Mouse (Mus musculus): Measurements from ENCODE around the gene Slc38a1. TPM values are rescaled to one million over a fixed set of nuclear protein-coding genes. Genes with fewer than 3 reads are reported as not detected.
A peak's percentile ranks its signal among the peaks of the same experiment; 100 is the strongest.

Gene Slc38a1
- polyA plus RNA-seq, 1 experiment from 2014 or later = 109 TPM

- Histone ChIP-seq H3K4me2 (no peak overlapping the region), H3K27me3 (ENCODE audit: control insufficient read depth, insufficient read depth, low read length) (no peaks in the 10 kb centered on the region), H3K4me1 (ENCODE audit: control insufficient read depth, insufficient read depth, low read length) (no peaks in the 10 kb centered on the region), H3K9me3 (ENCODE audit: control insufficient read depth, low read length) (no peaks in the 10 kb centered on the region), H3K4me3 (ENCODE audit: low read depth, low read length) (no peak overlapping the region), H3K36me3 (ENCODE audit: control insufficient read depth, insufficient read depth, low read length) (peaks cover 30% of the 10 kb centered on the region), H3K27ac (ENCODE audit: low read depth, low read length) (no peak overlapping the region), H3K9ac (ENCODE audit: low read length) (no peak overlapping the region)
- DNase-seq (ENCODE audit: low spot score, missing footprints) (no peak), ATAC-seq (ENCODE audit: low FRiP score) (peak; percentile 55; the same call in 1 of the 2 replicates)
- 84% methylated on average over 9 of the region's 9 CpGs for WGBS
Observed at GRCm38 (mm10) chr15:96686201-96687159, 43.8 kb upstream of the Slc38a1 start.

GRCm38 (mm10) chr15:96685273-96685672 lies 42.6 kb upstream of the Slc38a1 start:
- no peak for DNase-seq (ENCODE audit: low spot score, missing footprints)

GRCm38 (mm10) chr15:96684132-96684830 lies 41.6 kb upstream of the Slc38a1 start:
- 54% methylated on average over 11 of the region's 11 CpGs for WGBS
- Histone ChIP-seq H3K4me3 (ENCODE audit: low read depth, low read length) (no peak overlapping the region), H3K27me3 (ENCODE audit: control insufficient read depth, insufficient read depth, low read length) (no peaks in the 10 kb centered on the region), H3K4me1 (ENCODE audit: control insufficient read depth, insufficient read depth, low read length) (no peaks in the 10 kb centered on the region), H3K36me3 (ENCODE audit: control insufficient read depth, insufficient read depth, low read length) (peaks cover 14% of the 10 kb centered on the region), H3K27ac (ENCODE audit: low read depth, low read length) (no peak overlapping the region), H3K9ac (ENCODE audit: low read length) (no peak overlapping the region), H3K9me3 (ENCODE audit: control insufficient read depth, low read length) (no peaks in the 10 kb centered on the region), H3K4me2 (no peak overlapping the region)
- no peak for DNase-seq (ENCODE audit: low spot score, missing footprints)
- ATAC-seq (ENCODE audit: low FRiP score) = no peak

More at GRCm38 (mm10) chr15:96685273-96685672, 42.6 kb upstream of the Slc38a1 start:
- H3K27ac ChIP-seq (ENCODE audit: low read depth, low read length) = no peak overlapping the region
- H3K36me3 ChIP-seq (ENCODE audit: control insufficient read depth, insufficient read depth, low read length) = peaks cover 19% of the 10 kb centered on the region
- no peak overlapping the region for H3K9ac ChIP-seq (ENCODE audit: low read length)
- no peak for ATAC-seq (ENCODE audit: low FRiP score)
- no peak overlapping the region for H3K4me2 ChIP-seq
- no peak overlapping the region for H3K4me3 ChIP-seq (ENCODE audit: low read depth, low read length)
- H3K4me1 ChIP-seq (ENCODE audit: control insufficient read depth, insufficient read depth, low read length) = no peaks in the 10 kb centered on the region
- no peaks in the 10 kb centered on the region for H3K27me3 ChIP-seq (ENCODE audit: control insufficient read depth, insufficient read depth, low read length)
- no peaks in the 10 kb centered on the region for H3K9me3 ChIP-seq (ENCODE audit: control insufficient read depth, low read length)
- 72% methylated on average over 6 of the region's 6 CpGs for WGBS

GRCm38 (mm10) chr15:96678871-96679773 lies 36.4 kb upstream of the Slc38a1 start:
- H3K36me3 ChIP-seq (ENCODE audit: control insufficient read depth, insufficient read depth, low read length) = no peaks in the 10 kb centered on the region
- H3K4me1 ChIP-seq (ENCODE audit: control insufficient read depth, insufficient read depth, low read length) = no peaks in the 10 kb centered on the region
- no peaks in the 10 kb centered on the region for H3K9me3 ChIP-seq (ENCODE audit: control insufficient read depth, low read length)
- H3K4me2 ChIP-seq = no peak overlapping the region
- H3K9ac ChIP-seq (ENCODE audit: low read length) = no peak overlapping the region
- no peaks in the 10 kb centered on the region for H3K27me3 ChIP-seq (ENCODE audit: control insufficient read depth, insufficient read depth, low read length)
- WGBS = 77% methylated on average over 19 of the region's 19 CpGs
- DNase-seq (ENCODE audit: low spot score, missing footprints) (no peak), ATAC-seq (ENCODE audit: low FRiP score) (no peak)
- no peak overlapping the region for H3K27ac ChIP-seq (ENCODE audit: low read depth, low read length)
- no peak overlapping the region for H3K4me3 ChIP-seq (ENCODE audit: low read depth, low read length)

GRCm38 (mm10) chr15:96676518-96676917 lies 33.8 kb upstream of the Slc38a1 start:
- H3K36me3 ChIP-seq (ENCODE audit: control insufficient read depth, insufficient read depth, low read length) = no peaks in the 10 kb centered on the region
- no peaks in the 10 kb centered on the region for H3K4me1 ChIP-seq (ENCODE audit: control insufficient read depth, insufficient read depth, low read length)
- WGBS = 74% methylated on average over 10 of the region's 10 CpGs
- H3K4me2 ChIP-seq = no peak overlapping the region
- H3K9me3 ChIP-seq (ENCODE audit: control insufficient read depth, low read length) = no peaks in the 10 kb centered on the region
- no peaks in the 10 kb centered on the region for H3K27me3 ChIP-seq (ENCODE audit: control insufficient read depth, insufficient read depth, low read length)
- H3K27ac ChIP-seq (ENCODE audit: low read depth, low read length) = no peak overlapping the region
- H3K4me3 ChIP-seq (ENCODE audit: low read depth, low read length) = no peak overlapping the region
- ATAC-seq (ENCODE audit: low FRiP score) = no peak
- no peak overlapping the region for H3K9ac ChIP-seq (ENCODE audit: low read length)
- no peak for DNase-seq (ENCODE audit: low spot score, missing footprints)

GRCm38 (mm10) chr15:96675744-96676143 lies 33.0 kb upstream of the Slc38a1 start:
- Histone ChIP-seq H3K27ac (ENCODE audit: low read depth, low read length) (no peak overlapping the region), H3K36me3 (ENCODE audit: control insufficient read depth, insufficient read depth, low read length) (no peaks in the 10 kb centered on the region), H3K4me2 (no peak overlapping the region), H3K9ac (ENCODE audit: low read length) (no peak overlapping the region), H3K4me3 (ENCODE audit: low read depth, low read length) (no peak overlapping the region), H3K27me3 (ENCODE audit: control insufficient read depth, insufficient read depth, low read length) (no peaks in the 10 kb centered on the region), H3K4me1 (ENCODE audit: control insufficient read depth, insufficient read depth, low read length) (no peaks in the 10 kb centered on the region), H3K9me3 (ENCODE audit: control insufficient read depth, low read length) (no peaks in the 10 kb centered on the region)
- WGBS = 86% methylated on average over 15 of the region's 15 CpGs
- no peak for DNase-seq (ENCODE audit: low spot score, missing footprints)
- no peak for ATAC-seq (ENCODE audit: low FRiP score)

GRCm38 (mm10) chr15:96675055-96675454 lies 32.3 kb upstream of the Slc38a1 start:
- no peaks in the 10 kb centered on the region for H3K4me1 ChIP-seq (ENCODE audit: control insufficient read depth, insufficient read depth, low read length)
- WGBS = 89% methylated on average over 11 of the region's 11 CpGs
- H3K9me3 ChIP-seq (ENCODE audit: control insufficient read depth, low read length) = no peaks in the 10 kb centered on the region
- H3K4me3 ChIP-seq (ENCODE audit: low read depth, low read length) = no peak overlapping the region
- DNase-seq (ENCODE audit: low spot score, missing footprints) = no peak
- H3K36me3 ChIP-seq (ENCODE audit: control insufficient read depth, insufficient read depth, low read length) = no peaks in the 10 kb centered on the region
- H3K9ac ChIP-seq (ENCODE audit: low read length) = no peak overlapping the region
- no peak overlapping the region for H3K27ac ChIP-seq (ENCODE audit: low read depth, low read length)
- ATAC-seq (ENCODE audit: low FRiP score) = no peak
- no peak overlapping the region for H3K4me2 ChIP-seq
- no peaks in the 10 kb centered on the region for H3K27me3 ChIP-seq (ENCODE audit: control insufficient read depth, insufficient read depth, low read length)

- no peak for DNase-seq (ENCODE audit: low spot score, missing footprints)
- Histone ChIP-seq H3K9me3 (ENCODE audit: control insufficient read depth, low read length) (no peaks in the 10 kb centered on the region), H3K4me2 (no peak overlapping the region), H3K9ac (ENCODE audit: low read length) (no peak overlapping the region), H3K36me3 (ENCODE audit: control insufficient read depth, insufficient read depth, low read length) (no peaks in the 10 kb centered on the region), H3K4me3 (ENCODE audit: low read depth, low read length) (no peak overlapping the region), H3K27ac (ENCODE audit: low read depth, low read length) (no peak overlapping the region), H3K27me3 (ENCODE audit: control insufficient read depth, insufficient read depth, low read length) (no peaks in the 10 kb centered on the region), H3K4me1 (ENCODE audit: control insufficient read depth, insufficient read depth, low read length) (no peaks in the 10 kb centered on the region)
- ATAC-seq (ENCODE audit: low FRiP score) = no peak
- 76% methylated on average over 1 of the region's 1 CpGs for WGBS
Observed at GRCm38 (mm10) chr15:96674089-96674488, 31.4 kb upstream of the Slc38a1 start.

All from midbrain, embryonic 11.5 days (tissue).